Mouse (Mus musculus): ENCODE measurements around the gene Dmrta2. TPM values are rescaled to one million over a fixed set of nuclear protein-coding genes. Genes with fewer than 3 reads are reported as not detected.

Gene Dmrta2
- total RNA-seq, 2 experiments from 2014 or later = 0.18 to 0.23 TPM

GRCm38 (mm10) chr4:109978068-109978857, 410 bp downstream of the Dmrta2 start:
- intact Hi-C loops (cut with DNase I; ENCODE audit: low total_unique reads) = no loop called here
- DNase-seq = no peak

- intact Hi-C loops (cut with DNase I; ENCODE audit: low total_unique reads) = no loop called here
- DNase-seq = no peak
These were observed 1.0 kb downstream of the Dmrta2 start for GRCm38 (mm10) chr4:109978858-109979340.

- intact Hi-C loops (cut with DNase I; ENCODE audit: low total_unique reads) = no loop called here
- no peak for DNase-seq
These were observed 1.8 kb downstream of the Dmrta2 start for GRCm38 (mm10) chr4:109979461-109980320.

- intact Hi-C loops (cut with DNase I; ENCODE audit: low total_unique reads) = no loop called here
- no peak for DNase-seq
These were observed 2.6 kb downstream of the Dmrta2 start for GRCm38 (mm10) chr4:109980321-109981082.

GRCm38 (mm10) chr4:109981083-109981870, 3.4 kb downstream of the Dmrta2 start:
- peak; percentile 14 for DNase-seq

GRCm38 (mm10) chr4:109981871-109982680, 4.2 kb downstream of the Dmrta2 start:
- intact Hi-C loops (cut with DNase I; ENCODE audit: low total_unique reads) = no loop called here

More at GRCm38 (mm10) chr4:109981083-109981870, 3.4 kb downstream of the Dmrta2 start:
- intact Hi-C loops (cut with DNase I; ENCODE audit: low total_unique reads) = no loop called here

GRCm38 (mm10) chr4:109982681-109983265, 4.9 kb downstream of the Dmrta2 start:
- DNase-seq = no peak
- intact Hi-C loops (cut with DNase I; ENCODE audit: low total_unique reads) = no loop called here

More at GRCm38 (mm10) chr4:109981871-109982680, 4.2 kb downstream of the Dmrta2 start:
- no peak for DNase-seq

GRCm38 (mm10) chr4:109983281-109984001, 5.6 kb downstream of the Dmrta2 start:
- intact Hi-C loops (cut with DNase I; ENCODE audit: low total_unique reads) = no loop called here
- DNase-seq = no peak

- intact Hi-C loops (cut with DNase I; ENCODE audit: low total_unique reads) = no loop called here
- no peak for DNase-seq
These were observed 6.2 kb downstream of the Dmrta2 start for GRCm38 (mm10) chr4:109984011-109984411.

GRCm38 (mm10) chr4:109984496-109985423, 6.9 kb downstream of the Dmrta2 start:
- no peak for DNase-seq
- intact Hi-C loops (cut with DNase I; ENCODE audit: low total_unique reads) = no loop called here

GRCm38 (mm10) chr4:109985424-109986172, 7.7 kb downstream of the Dmrta2 start:
- DNase-seq = no peak
- intact Hi-C loops (cut with DNase I; ENCODE audit: low total_unique reads) = no loop called here

- intact Hi-C loops (cut with DNase I; ENCODE audit: low total_unique reads) = no loop called here
- no peak for DNase-seq
These were observed 8.4 kb downstream of the Dmrta2 start for GRCm38 (mm10) chr4:109986301-109986700.

GRCm38 (mm10) chr4:109986748-109987355, 9.0 kb downstream of the Dmrta2 start:
- no peak for DNase-seq
- intact Hi-C loops (cut with DNase I; ENCODE audit: low total_unique reads) = no loop called here

GRCm38 (mm10) chr4:109987560-109988362, 9.9 kb downstream of the Dmrta2 start:
- intact Hi-C loops (cut with DNase I; ENCODE audit: low total_unique reads) = no loop called here
- DNase-seq = no peak

All from gastrocnemius, postnatal 14 days (tissue).